Mouse (Mus musculus): Measurements from ENCODE around the gene Emp1. TPM values are rescaled to one million over a fixed set of nuclear protein-coding genes. Genes with fewer than 3 reads are reported as not detected.

Emp1 gene
- polyA plus RNA-seq, 2 experiments = 0.55 to 2.0 TPM

DNA sequence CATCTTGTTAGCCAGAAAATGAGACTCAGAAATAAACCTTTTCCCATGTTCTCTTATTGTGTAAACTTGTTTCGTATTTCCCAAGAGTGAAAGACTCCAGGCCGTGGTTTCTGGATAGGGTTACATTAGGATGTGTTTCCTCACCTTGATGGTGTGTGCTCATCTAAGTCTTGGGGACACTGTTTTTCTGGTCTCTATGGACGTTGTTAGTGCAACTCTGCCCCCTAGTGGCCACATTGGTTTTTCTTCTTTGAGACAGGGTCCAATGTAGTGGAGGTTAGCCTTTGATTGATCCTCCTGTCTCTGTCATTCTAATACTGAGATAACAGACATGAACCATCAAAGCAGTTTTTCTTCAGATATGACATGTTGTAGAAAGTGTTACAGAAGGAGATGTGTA lies 38.0 kb downstream of the Emp1 start:
- H3K36me3 ChIP-seq (replicated peaks; ENCODE audit: control insufficient read depth, insufficient read depth, low read depth) = no peaks in the 10 kb centered on the region
- TF ChIP-seq CTCF (IDR thresholded peaks at IDR 0.05; ENCODE audit: low read depth) (peak; percentile 76), EP300 (IDR thresholded peaks at IDR 0.05; ENCODE audit: low read depth) (no peak)
- no peak for ATAC-seq (ENCODE audit: insufficient read depth)
- H3K4me1 ChIP-seq (replicated peaks; ENCODE audit: control insufficient read depth in 2 of 2, insufficient read depth in 2 of 2, low read length in 1 of 2) = peaks cover under 1 to 13% of the 10 kb centered on the region in 2 experiments
- no peaks in the 10 kb centered on the region for H3K9me3 ChIP-seq (ENCODE audit: control insufficient read depth, low read length)
- H3K27ac ChIP-seq = no peak overlapping the region
- no peak overlapping the region for H3K4me3 ChIP-seq (ENCODE audit: insufficient read depth in 1 of 2, low read depth in 2 of 2, low read length in 2 of 2)
- DNase-seq (ENCODE audit: low read depth in 3 of 3, low spot score in 3 of 3) = peak; percentile 33 to 49 (median 41)
- H3K4me2 ChIP-seq (ENCODE audit: low read depth) = no peak overlapping the region
- 17% methylated on average over 3 of the region's 3 CpGs for WGBS (ENCODE audit: insufficient replicate concordance)
- H3K27me3 ChIP-seq (ENCODE audit: control insufficient read depth, insufficient read depth, low read length) = no peaks in the 10 kb centered on the region
- no peak overlapping the region for H3K9ac ChIP-seq (replicated peaks)

DNA sequence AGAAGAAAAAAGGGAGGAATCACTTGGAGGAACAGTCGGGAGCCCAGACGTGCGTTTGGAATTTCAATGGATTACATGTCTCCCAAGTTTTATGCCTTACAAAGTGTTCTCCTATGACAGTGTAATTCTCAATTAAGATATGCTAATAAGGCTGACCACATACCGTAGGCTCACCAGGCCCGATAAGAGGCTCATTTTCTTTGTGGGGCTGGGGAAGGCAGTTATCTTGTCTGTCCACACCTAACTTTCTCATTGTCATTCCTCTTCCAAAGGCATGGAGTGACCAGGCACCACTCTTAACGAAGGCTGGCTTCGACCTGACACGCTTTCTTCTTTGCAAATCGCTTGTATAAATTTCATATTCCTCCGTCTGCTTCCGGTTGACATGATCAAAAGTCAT lies 42.7 kb downstream of the Emp1 start:
- Histone ChIP-seq H3K27me3 (ENCODE audit: control insufficient read depth, insufficient read depth, low read length) (no peaks in the 10 kb centered on the region), H3K27ac (no peak overlapping the region), H3K4me2 (ENCODE audit: low read depth) (peak overlapping the region; percentile 30), H3K36me3 (replicated peaks; ENCODE audit: control insufficient read depth, insufficient read depth, low read depth) (no peaks in the 10 kb centered on the region), H3K4me3 (ENCODE audit: insufficient read depth in 1 of 2, low read depth in 2 of 2, low read length in 2 of 2) (no peak overlapping the region), H3K9me3 (ENCODE audit: control insufficient read depth, low read length) (no peaks in the 10 kb centered on the region), H3K4me1 (replicated peaks; ENCODE audit: control insufficient read depth in 2 of 2, insufficient read depth in 2 of 2, low read length in 1 of 2) (peaks cover 5 to 26% of the 10 kb centered on the region in 2 experiments), H3K9ac (replicated peaks) (no peak overlapping the region)
- TF ChIP-seq EP300 (IDR thresholded peaks at IDR 0.05; ENCODE audit: low read depth) = peak; percentile 61
- no peak for TF ChIP-seq CTCF (IDR thresholded peaks at IDR 0.05; ENCODE audit: low read depth)
- 24% methylated on average over 11 of the region's 11 CpGs for WGBS (ENCODE audit: insufficient replicate concordance)
- peak; percentile 10 to 26 (median 25) for DNase-seq (ENCODE audit: low read depth in 3 of 3, low spot score in 3 of 3)
- peak; percentile 85 for ATAC-seq (ENCODE audit: insufficient read depth)

DNA sequence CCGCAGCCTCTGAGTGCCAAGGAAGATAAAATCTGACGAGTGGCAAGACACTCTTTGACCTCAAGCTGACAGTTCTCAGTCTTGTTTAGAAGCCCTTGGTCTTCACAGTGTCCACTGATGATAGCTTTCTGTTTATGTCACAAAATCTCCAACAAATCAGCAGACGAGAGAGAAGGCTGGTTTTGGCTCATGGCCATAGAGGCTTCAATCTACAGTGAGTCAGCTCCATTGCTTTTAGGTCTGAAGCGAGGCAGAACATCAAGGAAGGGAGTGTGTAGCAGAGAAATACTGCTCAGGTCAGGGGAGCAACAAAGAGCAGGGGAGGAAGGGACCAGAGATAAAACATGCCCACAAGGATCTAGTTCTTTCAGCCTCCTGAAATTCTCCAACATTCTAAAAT lies 45.0 kb downstream of the Emp1 start:
- H3K27me3 ChIP-seq (ENCODE audit: control insufficient read depth, insufficient read depth, low read length) = no peaks in the 10 kb centered on the region
- no peaks in the 10 kb centered on the region for H3K9me3 ChIP-seq (ENCODE audit: control insufficient read depth, low read length)
- H3K4me3 ChIP-seq (ENCODE audit: insufficient read depth in 1 of 2, low read depth in 2 of 2, low read length in 2 of 2) = no peak overlapping the region
- H3K4me1 ChIP-seq (replicated peaks; ENCODE audit: control insufficient read depth in 2 of 2, insufficient read depth in 2 of 2, low read length in 1 of 2) = peaks cover 5 to 26% of the 10 kb centered on the region in 2 experiments
- ATAC-seq (ENCODE audit: insufficient read depth) = no peak
- no peak overlapping the region for H3K9ac ChIP-seq (replicated peaks)
- 24% methylated on average over 4 of the region's 4 CpGs for WGBS (ENCODE audit: insufficient replicate concordance)
- H3K36me3 ChIP-seq (replicated peaks; ENCODE audit: control insufficient read depth, insufficient read depth, low read depth) = no peaks in the 10 kb centered on the region
- H3K27ac ChIP-seq = no peak overlapping the region
- no peak for TF ChIP-seq EP300 (IDR thresholded peaks at IDR 0.05; ENCODE audit: low read depth)
- TF ChIP-seq CTCF (IDR thresholded peaks at IDR 0.05; ENCODE audit: low read depth) = no peak
- DNase-seq (ENCODE audit: low read depth in 3 of 3, low spot score in 3 of 3) = no peak
- no peak overlapping the region for H3K4me2 ChIP-seq (ENCODE audit: low read depth)

DNA sequence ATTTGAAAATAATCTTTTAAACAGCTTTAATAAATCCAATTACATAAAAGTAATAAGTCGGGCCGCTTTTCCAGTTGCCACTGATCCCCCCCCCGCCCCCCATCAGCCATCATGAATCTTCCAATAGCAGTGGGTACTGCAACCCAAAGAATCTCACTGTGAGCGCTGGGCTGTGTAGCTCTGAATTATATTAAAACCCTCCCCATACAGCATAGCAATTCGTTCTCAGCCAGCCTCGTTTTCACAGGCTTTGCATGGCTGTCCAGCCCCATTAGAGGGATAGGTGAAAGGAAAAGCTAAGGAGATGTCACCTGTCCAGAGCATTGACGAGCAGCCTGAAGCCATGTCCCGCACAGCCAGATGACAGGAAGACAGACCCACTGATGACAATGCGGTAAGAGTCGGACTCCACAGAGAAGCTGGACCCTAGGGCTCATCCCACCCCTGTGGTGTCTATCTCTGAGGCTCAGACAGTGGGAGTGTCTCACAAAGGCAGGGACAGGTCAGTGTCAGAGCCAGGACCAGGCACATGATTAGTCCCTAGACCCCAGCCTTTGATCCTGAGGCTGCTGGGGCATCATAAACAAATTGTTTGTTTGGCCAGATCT lies 49.5 kb downstream of the Emp1 start:
- no peak for TF ChIP-seq EP300 (IDR thresholded peaks at IDR 0.05; ENCODE audit: low read depth)
- TF ChIP-seq CTCF (IDR thresholded peaks at IDR 0.05; ENCODE audit: low read depth) = no peak
- WGBS (ENCODE audit: insufficient replicate concordance) = 72% methylated on average over 10 of the region's 10 CpGs
- Histone ChIP-seq H3K4me2 (ENCODE audit: low read depth) (no peak overlapping the region), H3K27ac (no peak overlapping the region), H3K27me3 (ENCODE audit: control insufficient read depth, insufficient read depth, low read length) (no peaks in the 10 kb centered on the region), H3K36me3 (replicated peaks; ENCODE audit: control insufficient read depth, insufficient read depth, low read depth) (no peaks in the 10 kb centered on the region), H3K9me3 (ENCODE audit: control insufficient read depth, low read length) (no peaks in the 10 kb centered on the region), H3K4me1 (replicated peaks; ENCODE audit: control insufficient read depth in 2 of 2, insufficient read depth in 2 of 2, low read length in 1 of 2) (peaks cover 0 to 4% of the 10 kb centered on the region in 2 experiments; a peak in 2 of 4 replicates), H3K9ac (replicated peaks) (no peak overlapping the region), H3K4me3 (ENCODE audit: insufficient read depth in 1 of 2, low read depth in 2 of 2, low read length in 2 of 2) (no peak overlapping the region)
- ATAC-seq (ENCODE audit: insufficient read depth) (no peak), DNase-seq (ENCODE audit: low read depth in 3 of 3, low spot score in 3 of 3) (no peak)

DNA sequence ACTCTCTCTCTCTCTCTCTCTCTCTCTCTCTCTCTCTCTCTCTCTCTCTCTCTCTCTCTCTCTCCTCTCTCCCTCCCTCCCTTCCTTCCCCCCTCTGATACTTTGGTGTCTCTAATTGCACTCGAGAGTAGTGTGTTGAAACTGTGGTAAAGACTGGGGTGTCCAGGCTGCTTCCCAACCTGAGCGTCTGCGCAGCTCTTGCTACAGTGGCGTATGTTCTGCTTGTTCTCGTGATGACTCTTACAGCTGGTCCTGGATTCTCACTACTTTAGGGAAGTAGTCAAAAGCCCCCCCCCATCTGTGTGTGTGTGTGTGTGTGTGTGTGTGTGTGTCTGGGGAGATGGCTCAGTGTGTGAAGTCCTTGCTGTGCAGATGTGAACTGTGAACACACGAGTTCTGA lies 50.3 kb downstream of the Emp1 start:
- TF ChIP-seq EP300 (IDR thresholded peaks at IDR 0.05; ENCODE audit: low read depth) = no peak
- no peak for TF ChIP-seq CTCF (IDR thresholded peaks at IDR 0.05; ENCODE audit: low read depth)

More for the DNA sequence above, 50.3 kb downstream of the Emp1 start:
- H3K27me3 ChIP-seq (ENCODE audit: control insufficient read depth, insufficient read depth, low read length) = no peaks in the 10 kb centered on the region
- H3K4me1 ChIP-seq (replicated peaks; ENCODE audit: control insufficient read depth in 2 of 2, insufficient read depth in 2 of 2, low read length in 1 of 2) = no peaks in the 10 kb centered on the region
- no peak overlapping the region for H3K9ac ChIP-seq (replicated peaks)
- no peak overlapping the region for H3K4me2 ChIP-seq (ENCODE audit: low read depth)
- no peaks in the 10 kb centered on the region for H3K9me3 ChIP-seq (ENCODE audit: control insufficient read depth, low read length)
- H3K27ac ChIP-seq = no peak overlapping the region
- no peak overlapping the region for H3K4me3 ChIP-seq (ENCODE audit: insufficient read depth in 1 of 2, low read depth in 2 of 2, low read length in 2 of 2)
- ATAC-seq (ENCODE audit: insufficient read depth) = no peak
- 62% methylated on average over 6 of the region's 6 CpGs for WGBS (ENCODE audit: insufficient replicate concordance)
- H3K36me3 ChIP-seq (replicated peaks; ENCODE audit: control insufficient read depth, insufficient read depth, low read depth) = no peaks in the 10 kb centered on the region
- DNase-seq (ENCODE audit: low read depth in 3 of 3, low spot score in 3 of 3) = no peak

Measured in liver, embryonic 14.5 days (tissue).